Mouse (Mus musculus) stomach, embryonic 15.5 days (tissue): ENCODE data around the gene Glod4. TPM values are rescaled to one million over a fixed set of nuclear protein-coding genes. Genes with fewer than 3 reads are reported as not detected.

Source experiments
- ATAC-seq: fragments of 200-750 bp; cut with Nextera tagmentation; 2 replicates; pipeline ENCODE4 v1.8.0; 2017; ENCODE audit warnings: low read depth, moderate number of reproducible peaks, moderate TSS enrichment; ENCODE audit not compliant: insufficient read depth, low FRiP score
- H3K27ac ChIP-seq: fragments of 300-500 bp; sonication (generic); 2 replicates; pipeline ENCODE4 v1.5.1; 2015; ENCODE audit warnings: mild to moderate bottlenecking, inconsistent platforms
- H3K27me3 ChIP-seq: fragments of 300-500 bp; sonication (generic); replicated peaks from 2 replicates; pipeline ENCODE4 v1.6.1; 2015; ENCODE audit warnings: inconsistent platforms
- H3K36me3 ChIP-seq: fragments of 300-500 bp; sonication (generic); 2 replicates; pipeline ENCODE4 v1.6.1; 2015; ENCODE audit warnings: inconsistent platforms
- H3K4me1 ChIP-seq: fragments of 300-500 bp; sonication (generic); 2 replicates; pipeline ENCODE4 v1.6.1; 2015; ENCODE audit warnings: inconsistent platforms
- H3K4me2 ChIP-seq: fragments of 300-500 bp; sonication (generic); 2 replicates; pipeline ENCODE4 v1.6.1; 2015; ENCODE audit warnings: mild to moderate bottlenecking, inconsistent platforms
- H3K4me3 ChIP-seq: fragments of 300-500 bp; sonication (generic); replicated peaks from 2 replicates; pipeline ENCODE4 v1.5.1; 2015; ENCODE audit warnings: inconsistent platforms
- H3K9ac ChIP-seq: fragments of 300-500 bp; sonication (generic); 2 replicates; pipeline ENCODE4 v1.6.1; 2015; ENCODE audit warnings: inconsistent platforms
- H3K9me3 ChIP-seq: fragments of 300-500 bp; sonication (generic); 2 replicates; pipeline ENCODE4 v1.6.1; 2016; ENCODE audit warnings: inconsistent platforms
- WGBS: fragments of 180-500 bp; shearing (Covaris S2); methylation state at CpG from one replicate; pipeline ENCODE4 v1.1.7; 2015; 5-methylcytosine and 5-hydroxymethylcytosine counted together
- polyA plus RNA-seq: library from polyadenylated mRNA; unstranded; fragments of >200 nt; fragmentation: Nextera tagmentation; extraction: Ambion mirVana; gene quantifications from 2 replicates; pipeline ENCODE4 v1.2.1, GENCODE M21; 2015

Gene Glod4
- polyA plus RNA-seq, 1 experiment from 2014 or later = 119 TPM

DNA sequence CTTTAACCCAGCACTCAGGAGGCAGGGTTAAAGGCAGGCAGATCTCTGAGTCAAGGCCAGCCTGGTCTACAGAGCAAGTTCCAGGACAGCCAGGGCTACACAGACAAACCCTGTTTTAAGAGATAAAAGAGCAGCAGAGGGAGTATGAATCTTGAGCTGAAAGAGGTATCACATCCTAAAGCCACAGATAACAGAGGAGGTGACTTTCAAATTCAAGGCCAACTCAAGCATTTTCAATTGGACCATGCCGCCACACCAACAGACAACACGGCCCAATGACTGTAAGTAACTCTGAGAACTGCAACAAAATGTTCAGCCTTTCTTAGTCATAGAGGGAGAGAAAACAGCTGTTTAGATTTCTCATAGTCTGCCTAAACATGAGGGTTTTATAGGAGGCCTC, 89.3 kb downstream of the Glod4 start:
- no peak for ATAC-seq
- no peak overlapping the region for H3K9ac ChIP-seq
- H3K9me3 ChIP-seq = no peaks in the 10 kb centered on the region
- H3K27ac ChIP-seq = no peak overlapping the region
- no peak overlapping the region for H3K4me3 ChIP-seq
- H3K4me1 ChIP-seq = no peaks in the 10 kb centered on the region
- 86% methylated on average over 2 of the region's 2 CpGs for WGBS
- peaks cover 4% of the 10 kb centered on the region; the same call in 1 of the 2 replicates for H3K36me3 ChIP-seq
- no peaks in the 10 kb centered on the region for H3K27me3 ChIP-seq
- no peak overlapping the region for H3K4me2 ChIP-seq

DNA sequence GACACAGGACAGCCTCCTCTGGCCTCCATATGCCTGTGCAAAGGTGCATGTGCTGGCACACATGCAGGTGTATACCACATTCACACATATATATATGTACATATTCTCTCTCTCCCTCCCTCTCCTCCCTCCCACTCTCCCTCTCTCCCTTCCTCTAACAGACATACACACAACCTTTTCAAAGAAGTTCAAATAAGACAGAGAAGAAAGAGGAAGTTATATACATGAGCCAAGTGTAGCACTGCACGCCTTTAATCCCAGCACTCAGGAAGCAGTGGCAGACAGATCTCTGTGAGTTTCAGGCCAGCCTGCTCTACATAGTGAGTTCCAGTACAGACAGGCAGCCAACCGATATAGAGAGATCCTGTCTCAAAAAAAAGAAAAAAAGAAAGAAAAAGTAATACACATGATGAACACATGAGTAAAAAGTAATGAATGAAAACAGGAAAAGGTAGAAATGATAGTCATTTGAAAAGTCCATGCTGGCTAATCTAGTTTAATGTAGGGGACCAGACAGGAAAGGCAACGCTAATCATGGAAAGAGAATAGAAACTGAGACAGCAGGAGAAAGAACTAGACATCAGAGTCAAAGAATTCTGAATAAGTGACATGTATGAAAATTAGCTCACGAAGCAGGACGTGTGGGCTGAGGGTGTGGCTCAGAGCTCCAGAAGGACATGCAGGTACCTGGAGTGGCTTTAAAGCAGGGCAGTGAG, 90.1 kb downstream of the Glod4 start:
- Histone ChIP-seq H3K9ac (no peak overlapping the region), H3K27ac (no peak overlapping the region), H3K9me3 (no peaks in the 10 kb centered on the region), H3K4me3 (no peak overlapping the region), H3K27me3 (no peaks in the 10 kb centered on the region), H3K4me2 (no peak overlapping the region), H3K4me1 (peaks cover 3% of the 10 kb centered on the region; the same call in 1 of the 2 replicates), H3K36me3 (peaks cover 2% of the 10 kb centered on the region; the same call in 1 of the 2 replicates)
- WGBS = 78% methylated on average over 5 of the region's 5 CpGs
- ATAC-seq = no peak

GRCm38 (mm10) chr11:76150980-76151379, 92.5 kb downstream of the Glod4 start:
- Histone ChIP-seq H3K4me3 (no peak overlapping the region), H3K27me3 (no peaks in the 10 kb centered on the region), H3K4me1 (peaks cover 19% of the 10 kb centered on the region; the same call in 1 of the 2 replicates), H3K27ac (no peak overlapping the region; the same call in 1 of the 2 replicates), H3K9me3 (no peaks in the 10 kb centered on the region), H3K9ac (no peak overlapping the region), H3K4me2 (no peak overlapping the region), H3K36me3 (peaks cover 2% of the 10 kb centered on the region; the same call in 1 of the 2 replicates)
- WGBS = 43% methylated on average over 4 of the region's 4 CpGs
- ATAC-seq = no peak

- H3K36me3 ChIP-seq = no peaks in the 10 kb centered on the region
- H3K9ac ChIP-seq = no peak overlapping the region
- H3K4me1 ChIP-seq = peaks cover 20% of the 10 kb centered on the region; the same call in 1 of the 2 replicates
- ATAC-seq = peak; percentile 64; the same call in 1 of the 2 replicates
- H3K4me2 ChIP-seq = peak overlapping the region; percentile 20; the same call in 1 of the 2 replicates
- peak overlapping the region; percentile 71 for H3K27ac ChIP-seq
- no peaks in the 10 kb centered on the region for H3K9me3 ChIP-seq
- 39% methylated on average over 8 of the region's 8 CpGs for WGBS
- no peak overlapping the region for H3K4me3 ChIP-seq
- no peaks in the 10 kb centered on the region for H3K27me3 ChIP-seq
These were observed 95.2 kb downstream of the Glod4 start for GRCm38 (mm10) chr11:76148055-76149008.

DNA sequence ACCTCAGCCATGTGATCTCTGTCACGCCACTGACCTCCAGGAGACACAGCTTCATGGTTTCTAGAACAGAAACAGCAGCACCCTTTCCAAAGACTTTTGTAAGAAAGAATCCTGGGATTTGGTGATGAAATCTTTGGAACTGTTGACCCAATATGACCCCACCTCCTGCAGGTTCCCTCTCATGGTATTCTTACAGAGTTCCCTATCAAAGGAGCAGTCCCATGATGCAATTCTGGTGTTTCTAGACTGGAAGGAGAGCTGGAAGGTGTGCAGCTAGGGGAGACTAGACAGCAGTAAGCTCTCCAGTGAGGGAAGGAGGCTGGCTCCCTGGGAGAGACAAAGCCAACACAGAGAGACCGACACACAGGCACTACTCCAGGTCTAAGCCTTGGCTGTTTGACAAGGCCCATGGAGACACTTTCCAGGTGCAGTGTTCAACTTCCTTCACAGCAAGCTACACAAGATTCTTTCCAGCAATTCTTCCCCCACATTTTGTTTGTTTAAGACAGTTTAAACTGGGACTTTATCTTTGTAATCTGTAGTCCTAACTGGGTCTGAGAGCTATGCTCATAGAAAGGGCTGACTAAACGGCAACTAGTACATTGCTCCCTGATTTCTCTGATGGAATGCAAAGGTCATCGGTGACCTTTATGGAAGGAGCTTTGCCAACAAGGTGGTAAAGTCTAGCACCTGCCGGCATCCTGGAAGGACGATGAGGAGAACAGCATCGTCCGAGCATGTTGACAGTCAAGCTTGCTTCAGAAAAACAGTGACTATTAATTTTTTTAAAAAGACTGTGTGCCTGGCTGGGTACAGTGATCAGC, 97.1 kb downstream of the Glod4 start:
- peaks cover 20% of the 10 kb centered on the region; the same call in 1 of the 2 replicates for H3K4me1 ChIP-seq
- no peaks in the 10 kb centered on the region for H3K27me3 ChIP-seq
- H3K9me3 ChIP-seq = no peaks in the 10 kb centered on the region
- WGBS = 68% methylated on average over 8 of the region's 8 CpGs
- ATAC-seq = peak; percentile 56; the same call in 1 of the 2 replicates
- H3K27ac ChIP-seq = peak overlapping the region; percentile 61
- H3K4me3 ChIP-seq = no peak overlapping the region
- H3K9ac ChIP-seq = no peak overlapping the region
- no peaks in the 10 kb centered on the region for H3K36me3 ChIP-seq
- no peak overlapping the region for H3K4me2 ChIP-seq

DNA sequence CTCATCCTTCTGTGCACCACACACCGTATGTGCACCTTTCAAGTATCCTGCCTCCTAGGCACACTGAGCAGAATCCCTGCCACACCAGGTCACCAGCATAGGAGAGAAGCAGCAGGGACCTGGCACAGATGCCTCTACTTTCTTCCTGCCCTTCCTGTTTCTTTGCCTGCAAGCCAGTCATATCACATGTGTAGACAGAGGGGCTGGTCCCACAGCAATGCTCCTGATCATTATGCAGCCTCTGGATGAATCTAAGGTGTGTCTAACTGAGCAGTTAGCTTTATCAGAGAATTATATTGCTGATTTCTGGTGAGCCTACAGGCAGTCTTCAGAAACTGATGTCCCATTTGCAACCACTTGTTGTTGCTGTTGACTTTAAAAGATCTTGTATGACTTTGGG, 98.4 kb downstream of the Glod4 start:
- no peak for ATAC-seq
- 96% methylated on average over 1 of the region's 1 CpGs for WGBS
- no peak overlapping the region for H3K27ac ChIP-seq

DNA sequence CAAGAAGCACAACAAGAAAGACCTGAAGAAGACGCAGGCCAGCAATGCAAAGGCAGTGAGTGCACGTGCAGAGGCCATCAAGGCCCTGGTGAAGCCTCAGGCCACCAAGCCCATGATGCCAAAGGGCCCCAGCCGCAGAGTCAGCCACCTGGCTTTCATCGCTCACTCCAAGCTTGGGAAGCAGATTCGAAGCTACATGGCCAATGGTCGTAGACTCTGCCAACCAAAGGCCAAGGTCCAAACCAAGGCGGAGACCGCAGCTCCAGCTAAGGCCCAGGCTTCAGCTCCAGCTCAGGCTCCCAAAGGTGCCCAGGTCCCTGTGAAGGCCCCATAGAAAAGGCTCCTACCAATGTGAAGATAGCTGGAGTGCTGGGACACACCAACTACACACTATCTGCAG, 99.1 kb downstream of the Glod4 start:
- WGBS = 93% methylated on average over 8 of the region's 8 CpGs

More for the DNA sequence above, 98.4 kb downstream of the Glod4 start:
- peaks cover 20% of the 10 kb centered on the region; the same call in 1 of the 2 replicates for H3K4me1 ChIP-seq
- H3K9me3 ChIP-seq = no peaks in the 10 kb centered on the region
- no peak overlapping the region for H3K4me3 ChIP-seq
- no peak overlapping the region for H3K9ac ChIP-seq
- no peaks in the 10 kb centered on the region for H3K27me3 ChIP-seq
- no peak overlapping the region for H3K4me2 ChIP-seq
- no peaks in the 10 kb centered on the region for H3K36me3 ChIP-seq

GRCm38 (mm10) chr11:76137996-76138395, 105.5 kb downstream of the Glod4 start:
- H3K9ac ChIP-seq = no peak overlapping the region
- H3K36me3 ChIP-seq = peaks cover 18% of the 10 kb centered on the region
- H3K4me3 ChIP-seq = no peak overlapping the region
- no peaks in the 10 kb centered on the region for H3K27me3 ChIP-seq
- H3K27ac ChIP-seq = no peak overlapping the region
- no peaks in the 10 kb centered on the region for H3K4me1 ChIP-seq
- H3K4me2 ChIP-seq = no peak overlapping the region
- no peaks in the 10 kb centered on the region for H3K9me3 ChIP-seq
- 83% methylated on average over 3 of the region's 3 CpGs for WGBS
- ATAC-seq = no peak

More for the DNA sequence above, 99.1 kb downstream of the Glod4 start:
- ATAC-seq = no peak
- Histone ChIP-seq H3K9ac (no peak overlapping the region), H3K36me3 (no peaks in the 10 kb centered on the region), H3K4me1 (peaks cover 20% of the 10 kb centered on the region; the same call in 1 of the 2 replicates), H3K4me2 (no peak overlapping the region), H3K9me3 (no peaks in the 10 kb centered on the region), H3K27me3 (no peaks in the 10 kb centered on the region), H3K27ac (peak overlapping the region; percentile 11; the same call in 1 of the 2 replicates), H3K4me3 (no peak overlapping the region)

DNA sequence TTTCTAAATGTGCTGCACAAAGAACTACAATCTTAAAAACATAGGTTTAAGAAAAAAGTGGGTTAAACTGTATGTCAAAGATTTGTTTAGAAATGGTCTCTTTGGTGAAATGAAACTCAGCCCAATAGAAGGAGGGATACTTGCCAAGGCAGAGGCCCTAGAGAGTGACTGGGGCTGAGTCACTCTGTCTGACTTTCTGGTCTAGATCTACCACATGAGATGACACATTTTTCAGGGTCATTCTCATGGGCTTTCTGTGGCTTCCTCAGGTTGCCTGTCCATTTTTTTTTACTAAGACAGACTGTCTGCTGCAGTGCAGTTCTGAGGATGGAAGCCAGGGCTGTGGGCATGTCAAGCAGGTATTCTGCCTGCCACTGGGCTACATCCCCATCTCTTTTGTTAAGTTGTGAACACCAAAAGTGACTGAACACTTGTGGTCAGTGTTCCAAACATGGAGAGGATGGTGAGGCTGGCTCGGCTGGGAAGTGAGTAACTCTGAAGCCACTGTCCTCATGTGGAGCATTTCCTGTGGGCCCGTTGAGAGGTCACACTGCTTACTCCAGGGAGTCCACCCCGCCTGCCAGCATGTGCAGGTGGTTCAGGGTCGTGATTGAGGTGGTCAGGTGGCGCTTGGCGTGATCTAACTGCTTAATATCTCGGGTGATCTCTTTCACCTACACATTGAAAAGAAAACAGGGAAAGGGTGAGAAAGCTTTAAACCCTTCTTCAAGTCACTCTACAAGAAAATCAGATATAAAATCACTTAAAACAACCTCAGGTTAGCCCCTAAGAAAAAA, 107.7 kb downstream of the Glod4 start:
- H3K4me2 ChIP-seq = no peak overlapping the region
- H3K36me3 ChIP-seq = peaks cover 18% of the 10 kb centered on the region
- WGBS = 80% methylated on average over 7 of the region's 7 CpGs
- ATAC-seq = no peak
- H3K9ac ChIP-seq = no peak overlapping the region
- no peaks in the 10 kb centered on the region for H3K4me1 ChIP-seq
- H3K9me3 ChIP-seq = no peaks in the 10 kb centered on the region
- H3K27me3 ChIP-seq = no peaks in the 10 kb centered on the region
- H3K27ac ChIP-seq = no peak overlapping the region
- no peak overlapping the region for H3K4me3 ChIP-seq

DNA sequence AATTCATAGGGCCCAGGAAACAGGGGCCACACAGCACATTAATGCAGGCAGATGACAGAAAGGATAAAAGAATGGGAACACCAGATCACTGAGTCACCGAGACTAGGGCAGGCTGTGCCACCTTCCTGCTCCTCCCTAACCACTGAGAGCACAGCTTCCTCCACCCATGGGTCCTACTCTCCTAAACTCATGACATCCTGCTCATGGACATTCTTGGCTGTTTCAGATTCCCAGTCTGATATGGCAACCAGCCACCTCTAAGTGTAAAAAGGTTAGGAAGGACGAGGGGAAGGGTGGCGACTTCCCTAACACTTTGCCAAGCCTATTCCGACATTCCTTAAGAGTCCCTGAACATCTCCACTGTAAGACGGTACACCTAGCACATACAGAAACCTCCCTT, 112.7 kb downstream of the Glod4 start:
- WGBS = 71% methylated on average over 5 of the region's 5 CpGs
- no peak overlapping the region for H3K27ac ChIP-seq
- ATAC-seq = no peak
- no peaks in the 10 kb centered on the region for H3K9me3 ChIP-seq
- no peaks in the 10 kb centered on the region for H3K27me3 ChIP-seq
- H3K36me3 ChIP-seq = peaks cover 14% of the 10 kb centered on the region
- 0 out of 2 replicates have a peak, but pooled peaks cover 2% of the 10 kb centered on the region for H3K4me1 ChIP-seq
- no peak overlapping the region for H3K9ac ChIP-seq
- H3K4me2 ChIP-seq = no peak overlapping the region
- no peak overlapping the region for H3K4me3 ChIP-seq
